Mouse (Mus musculus) WW6 (cell line): ENCODE measurements around the gene Rab5c.
A peak's percentile ranks its signal among the peaks of the same experiment; 100 is the strongest.

Experiments
- DNase-seq: peaks from one replicate; pipeline ENCODE4 v3.0.0-alpha.2; 2013; ENCODE audit warnings: low read depth, low spot score

Gene Rab5c

DNA sequence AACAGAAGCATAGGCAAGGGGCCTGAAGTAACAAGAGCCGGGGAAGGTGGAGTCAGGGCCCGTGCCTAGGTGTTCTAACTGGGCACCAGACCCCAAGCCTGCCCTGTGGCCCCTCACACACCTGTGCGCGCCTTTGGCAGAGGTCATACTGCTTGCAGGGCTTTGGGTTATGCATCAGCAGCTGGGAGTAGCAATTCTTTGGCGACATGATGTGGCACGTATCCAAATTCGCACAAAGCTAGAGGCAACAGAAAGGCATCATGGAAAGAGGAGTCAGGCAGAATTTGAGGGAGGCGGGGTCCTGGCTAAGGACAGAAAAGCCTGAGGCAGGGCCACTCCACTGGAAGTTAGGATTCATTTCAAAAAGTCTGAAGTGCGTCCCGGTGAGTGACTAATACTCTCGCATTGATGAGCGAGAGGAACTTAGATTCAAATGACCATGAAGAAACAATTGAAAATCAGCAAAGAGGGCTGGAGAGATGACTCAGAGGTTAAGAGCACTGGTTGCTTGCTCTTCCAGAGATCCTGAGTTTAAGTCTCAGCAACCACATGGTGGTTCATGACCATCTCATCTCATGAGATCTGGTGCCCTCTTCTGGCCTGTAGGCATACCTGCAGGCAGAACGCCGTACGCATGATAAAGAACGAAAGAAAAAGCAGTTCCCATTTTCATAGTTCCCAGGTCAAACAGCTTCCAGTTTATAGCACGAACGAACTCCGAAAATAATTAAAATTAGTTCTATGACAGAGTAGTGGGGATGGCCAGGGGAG is 35.7 kb downstream of the Rab5c start:
- no peak for DNase-seq

DNA sequence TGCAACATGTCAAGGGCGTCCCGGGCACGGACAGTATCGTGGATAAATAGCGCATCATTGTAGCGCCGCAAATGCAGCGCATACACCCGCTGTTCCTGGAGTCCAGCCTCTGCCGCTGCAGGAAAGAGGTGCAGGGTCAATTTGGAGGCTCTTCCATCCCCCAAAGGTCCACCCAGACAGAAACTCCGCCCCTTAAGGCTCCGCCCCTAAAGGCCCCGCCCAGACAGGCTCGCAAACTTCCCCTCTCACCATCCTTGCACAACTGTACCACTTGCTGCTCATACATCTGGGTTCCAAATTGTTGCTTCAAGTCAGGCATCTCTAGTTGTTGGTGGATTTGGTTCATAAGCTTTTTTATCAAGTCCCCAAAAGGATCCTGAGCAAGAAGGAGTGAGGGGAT is 36.7 kb downstream of the Rab5c start:
- DNase-seq: no peak

DNA sequence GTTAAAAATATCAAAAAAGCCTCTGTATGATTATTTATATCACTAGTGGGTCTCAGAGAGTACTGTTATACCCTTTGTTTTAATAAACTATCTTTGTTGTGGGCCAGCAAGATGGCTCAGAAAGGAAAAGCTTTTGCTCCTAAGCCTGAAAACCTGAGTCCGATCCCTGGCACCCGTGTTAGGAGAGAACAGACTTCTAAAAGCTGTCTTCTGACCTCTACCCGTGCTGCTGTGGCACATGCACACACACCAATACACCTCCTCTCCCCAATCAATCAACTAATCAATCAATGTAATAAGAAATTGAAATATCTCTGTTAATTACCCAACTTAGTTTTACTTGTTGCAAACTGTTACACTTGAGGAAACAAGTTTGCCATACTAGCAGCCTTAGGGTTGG is 37.3 kb downstream of the Rab5c start:
- DNase-seq: no peak

DNA sequence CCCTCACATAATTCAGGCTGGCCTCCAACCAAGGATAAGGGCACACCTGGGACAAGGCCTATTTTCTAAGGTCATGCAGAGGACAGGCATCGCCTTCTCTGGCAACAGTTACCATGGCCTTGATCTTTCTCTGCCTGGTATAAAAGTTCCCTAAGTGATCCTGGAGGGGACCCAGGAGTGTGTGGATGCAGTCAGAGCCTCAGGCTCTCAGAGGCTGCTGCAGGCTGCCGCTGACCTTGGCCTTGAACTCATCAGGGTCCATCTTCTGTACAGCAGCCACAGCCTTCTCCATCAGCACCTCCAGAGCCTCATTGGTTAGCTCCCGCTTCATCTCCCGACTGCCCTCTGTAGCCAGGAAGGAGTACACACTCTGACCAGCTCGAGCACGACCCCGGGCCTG is 40.1 kb downstream of the Rab5c start:
- no peak for DNase-seq

DNA sequence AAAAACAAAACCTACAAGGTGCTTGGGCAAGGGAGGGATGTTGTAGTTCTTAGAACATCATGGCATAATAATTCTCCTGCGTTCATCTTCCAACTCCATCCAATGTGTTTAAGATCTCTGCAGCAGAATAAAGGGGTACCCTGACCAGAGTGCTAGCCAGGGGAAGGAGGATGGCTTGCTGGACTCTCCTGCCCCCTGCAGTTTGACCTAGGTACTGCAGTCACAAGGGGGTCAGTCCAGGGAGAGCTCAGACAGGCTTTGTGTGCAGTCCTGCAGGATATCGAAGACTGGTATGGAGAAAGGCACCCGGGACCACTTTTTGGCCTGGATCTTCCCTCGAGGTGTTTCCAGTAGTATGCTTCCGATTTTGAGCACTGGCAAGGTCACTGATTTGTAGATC is 43.1 kb downstream of the Rab5c start:
- DNase-seq: no peak

DNA sequence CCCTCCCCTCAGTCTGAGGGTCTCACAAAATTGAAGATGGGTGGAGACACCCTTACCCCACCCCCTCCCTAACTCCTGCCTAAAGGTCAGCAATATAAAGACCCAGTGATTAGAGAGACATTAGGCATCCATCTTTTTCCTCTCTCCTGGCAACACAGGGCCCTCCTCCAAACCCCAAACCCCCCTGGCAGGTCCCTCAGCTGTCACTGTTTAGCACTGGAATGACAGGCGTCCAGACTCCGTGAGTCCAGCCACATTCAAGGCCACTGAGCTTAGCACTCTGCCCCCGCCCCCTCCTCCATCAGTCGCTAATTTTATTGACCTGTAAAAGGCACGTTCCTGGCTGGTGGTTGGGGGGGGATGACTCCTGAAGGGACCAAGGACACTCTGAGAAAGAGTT is 44.9 kb downstream of the Rab5c start:
- no peak for DNase-seq

DNA sequence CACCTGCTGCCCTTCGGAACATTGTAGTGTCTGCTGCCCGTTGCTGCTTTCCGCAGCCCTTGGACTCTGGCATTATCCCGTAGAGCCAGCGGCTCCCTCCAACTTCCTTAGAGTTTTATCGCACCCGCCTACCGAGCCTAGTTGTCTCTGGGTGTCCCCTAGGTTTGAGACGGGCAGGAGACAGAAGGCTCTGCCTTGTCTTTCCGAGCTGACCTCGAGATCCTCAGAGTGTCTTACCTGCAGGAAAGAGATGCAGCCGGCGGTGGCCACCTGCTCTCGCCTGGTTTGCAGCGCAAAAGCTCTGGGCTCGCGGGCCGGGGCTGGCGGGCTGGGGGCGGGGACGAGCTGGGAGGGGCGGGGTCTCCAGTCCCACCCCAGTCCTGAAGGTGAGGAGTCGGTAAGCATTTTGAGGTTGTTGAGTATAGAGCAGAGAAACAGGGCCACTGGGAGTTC is 45.8 kb downstream of the Rab5c start, which contains the start of gene Zfp385c:
TSS of gene Zfp385c (minus strand) at position 292 of the 453 bp plus-strand sequence.
- no peak for DNase-seq

DNA sequence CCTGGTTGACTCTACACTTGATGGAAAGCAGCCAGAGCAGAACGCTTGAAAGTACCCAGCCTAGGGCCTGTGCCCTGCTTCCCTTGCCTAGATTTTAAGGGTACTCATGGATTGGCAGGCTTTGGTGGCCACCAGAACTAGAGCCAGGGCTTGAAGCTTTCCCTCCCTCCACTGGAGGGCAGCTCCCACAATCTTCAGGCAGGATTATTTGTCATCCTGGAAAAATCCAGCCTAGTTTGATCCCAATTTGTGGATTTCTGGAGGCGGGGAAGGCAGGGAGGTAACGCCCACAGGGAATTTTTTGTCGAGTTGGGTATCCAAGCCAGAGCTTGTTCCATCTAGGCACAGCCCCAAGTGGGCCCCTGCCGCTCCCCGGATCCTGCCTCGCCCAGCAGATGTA is 47.6 kb downstream of the Rab5c start:
- no peak for DNase-seq

DNA sequence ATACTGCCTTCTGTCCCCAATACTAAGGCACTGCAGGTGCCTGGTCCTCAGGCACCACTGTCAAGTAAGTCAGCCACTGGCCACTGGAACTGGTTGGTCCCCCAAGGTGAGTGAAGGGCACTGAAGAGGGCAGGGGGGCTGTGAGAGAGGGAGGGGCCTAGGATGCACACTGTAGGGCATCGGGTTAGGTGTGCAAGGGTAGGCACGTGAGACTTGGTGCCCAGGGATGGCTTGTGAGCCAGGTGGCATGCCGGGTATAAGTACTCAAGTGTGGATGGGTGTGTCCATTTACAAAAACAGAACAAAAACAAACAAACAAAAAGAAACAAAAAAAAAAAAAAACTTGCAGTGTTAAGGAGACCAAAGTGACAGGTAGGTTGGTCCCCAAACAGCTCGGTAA is 49.6 kb downstream of the Rab5c start:
- DNase-seq: no peak

DNA sequence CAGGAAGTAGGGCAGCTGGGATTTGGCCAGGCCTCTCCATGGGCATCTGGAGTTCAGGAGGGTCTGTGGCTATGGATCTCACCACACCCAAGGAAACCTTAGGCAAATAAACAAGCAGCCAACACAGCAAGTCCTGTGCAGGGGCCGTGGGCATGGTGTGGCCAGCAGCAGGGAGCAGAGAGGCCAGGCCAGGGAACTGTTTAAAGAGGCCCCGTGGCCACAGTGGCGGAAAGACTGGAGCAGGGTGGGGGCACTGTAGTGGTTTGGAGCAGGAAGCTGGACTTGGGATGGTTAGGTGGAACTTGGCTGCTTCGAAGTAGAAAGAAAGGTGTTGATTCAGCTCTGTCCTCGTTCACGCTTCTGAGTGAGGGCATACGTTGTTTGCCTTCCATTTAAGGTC is 50.8 kb downstream of the Rab5c start:
- no peak for DNase-seq

DNA sequence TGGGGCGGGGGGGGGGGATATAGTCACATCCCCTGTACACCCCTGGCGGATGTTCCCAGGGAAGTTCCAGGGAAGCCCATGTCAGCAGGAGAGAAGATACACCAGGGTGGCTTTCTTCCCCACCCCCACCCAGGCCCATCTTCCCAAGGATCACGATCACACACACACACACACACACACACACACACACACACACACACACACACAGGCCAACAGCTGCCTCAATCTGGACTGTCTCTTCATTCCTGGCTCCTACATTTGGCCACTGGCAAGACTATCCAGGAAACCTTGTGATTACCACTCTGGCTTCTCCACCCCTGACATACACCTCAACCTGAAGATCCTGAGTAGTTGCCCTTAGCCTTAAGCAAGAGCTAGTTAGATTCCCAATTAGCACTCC is 52.6 kb downstream of the Rab5c start:
- DNase-seq: no peak

DNA sequence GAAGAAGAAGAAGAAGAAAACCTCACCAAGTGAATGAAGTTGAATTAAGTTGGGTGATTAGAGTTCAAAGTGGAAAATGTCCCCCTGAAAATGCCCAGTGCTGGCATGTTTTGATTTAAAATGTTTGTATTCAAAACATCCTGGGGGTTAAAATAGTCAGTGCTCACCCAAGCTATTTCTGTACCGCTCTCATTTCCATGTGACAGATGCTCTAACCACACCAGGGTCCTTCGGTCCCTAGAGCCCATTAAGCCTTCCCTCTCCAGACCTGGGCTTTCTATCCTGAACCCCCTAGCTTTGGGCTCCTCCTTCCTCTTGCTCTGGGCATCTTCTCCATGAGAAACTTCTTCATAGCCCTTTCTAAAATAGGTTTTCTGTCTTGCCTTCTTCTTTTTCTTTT is 53.9 kb downstream of the Rab5c start:
- no peak for DNase-seq

DNA sequence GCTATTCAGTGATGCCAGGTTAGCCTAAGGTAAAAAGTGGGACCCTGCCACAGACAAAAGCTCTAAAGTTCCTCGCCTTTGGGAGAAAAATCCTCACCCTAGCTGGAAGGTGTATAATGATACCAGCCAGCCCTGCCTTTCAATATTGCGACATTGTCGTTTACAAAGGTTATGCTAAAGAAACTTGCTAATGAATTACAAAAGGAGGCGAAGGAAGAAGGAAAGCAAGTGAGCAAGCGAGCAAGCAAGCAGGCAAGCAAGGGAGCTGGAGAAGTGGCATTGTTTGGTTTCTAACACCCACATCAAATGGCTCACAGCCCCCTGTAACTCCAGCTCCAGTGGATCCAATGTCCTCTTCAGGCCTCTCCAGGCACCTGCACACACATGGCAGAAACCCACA is 55.5 kb downstream of the Rab5c start:
- no peak for DNase-seq

DNA sequence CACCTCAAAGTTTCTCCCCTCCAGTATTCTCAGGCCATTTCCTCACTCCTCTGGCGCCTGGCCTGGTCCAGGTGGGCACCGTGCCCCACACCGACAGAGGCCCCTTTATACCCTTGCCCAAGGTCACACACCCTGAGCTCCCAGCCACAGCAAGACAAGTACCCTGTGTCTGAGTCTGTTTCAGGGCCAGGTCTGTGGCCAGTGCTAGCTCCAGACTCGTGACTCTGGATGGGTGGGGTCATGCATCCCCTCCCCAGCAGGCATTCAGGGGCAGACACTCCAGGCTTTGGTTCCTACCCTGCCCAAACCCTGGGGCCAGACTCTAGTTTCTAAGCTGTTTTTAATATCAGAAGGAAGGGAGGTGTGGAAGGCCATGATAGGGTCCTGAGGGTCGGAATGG is 56.2 kb downstream of the Rab5c start:
- DNase-seq: no peak

DNA sequence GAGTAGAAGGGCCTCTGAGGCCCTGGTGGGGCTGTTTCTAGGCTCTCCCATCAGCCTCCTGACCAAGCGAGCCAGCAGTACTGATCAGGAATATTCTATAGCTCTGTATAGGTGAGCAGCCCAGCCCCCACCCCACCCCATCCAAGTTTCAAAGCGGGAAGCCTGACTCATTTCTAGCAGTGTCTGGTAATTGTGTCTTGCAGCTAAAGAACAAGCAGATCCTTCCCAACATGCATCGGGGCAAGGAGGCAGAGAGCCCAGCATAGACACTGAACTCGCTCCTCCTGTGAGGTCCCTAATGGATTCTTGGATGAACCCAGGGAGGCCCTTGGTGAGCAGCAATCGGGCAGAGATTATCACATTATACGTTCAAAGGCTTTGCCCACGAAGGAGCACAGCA is 60.2 kb downstream of the Rab5c start:
- no peak for DNase-seq

DNA sequence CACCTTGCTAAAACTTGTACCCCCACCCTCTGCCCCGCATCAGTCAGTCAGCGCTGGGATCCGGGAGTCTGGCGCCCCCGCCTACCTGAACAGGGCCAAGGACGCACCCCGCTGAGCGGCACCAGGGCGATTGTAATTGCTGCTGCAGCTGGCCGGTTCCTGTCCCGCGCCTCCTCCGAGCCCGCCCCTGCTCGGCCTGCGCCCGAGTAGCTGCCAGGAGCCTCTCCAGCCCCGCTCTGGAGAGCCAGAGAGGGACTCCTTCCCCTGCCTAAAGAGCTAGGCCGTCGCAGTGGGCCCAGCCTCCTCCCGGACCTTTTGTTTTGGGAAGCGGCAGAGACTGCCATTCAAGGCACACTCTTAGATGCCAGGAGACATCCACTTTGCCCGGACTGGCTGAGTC is 64.8 kb downstream of the Rab5c start:
- DNase-seq: peak; percentile 48

DNA sequence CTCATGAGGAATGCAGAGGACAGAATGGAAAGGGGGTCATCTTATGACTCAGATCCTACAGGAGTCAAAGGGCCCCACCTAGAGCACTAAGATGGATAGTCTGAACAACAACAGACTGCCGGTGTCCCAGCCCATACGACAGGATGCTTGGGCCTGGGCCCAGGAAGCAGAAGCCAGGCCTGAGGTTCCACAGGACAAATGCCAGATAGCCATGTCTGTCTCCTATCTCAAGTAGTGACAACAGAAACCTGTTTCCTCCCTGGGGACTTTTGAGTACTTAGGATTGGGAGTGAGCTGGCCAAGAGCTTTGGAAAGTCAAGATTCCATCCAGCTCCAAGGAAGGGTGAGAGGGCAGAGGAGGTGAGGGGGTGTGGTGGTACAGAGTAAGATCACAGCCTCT is 66.1 kb downstream of the Rab5c start:
- no peak for DNase-seq

DNA sequence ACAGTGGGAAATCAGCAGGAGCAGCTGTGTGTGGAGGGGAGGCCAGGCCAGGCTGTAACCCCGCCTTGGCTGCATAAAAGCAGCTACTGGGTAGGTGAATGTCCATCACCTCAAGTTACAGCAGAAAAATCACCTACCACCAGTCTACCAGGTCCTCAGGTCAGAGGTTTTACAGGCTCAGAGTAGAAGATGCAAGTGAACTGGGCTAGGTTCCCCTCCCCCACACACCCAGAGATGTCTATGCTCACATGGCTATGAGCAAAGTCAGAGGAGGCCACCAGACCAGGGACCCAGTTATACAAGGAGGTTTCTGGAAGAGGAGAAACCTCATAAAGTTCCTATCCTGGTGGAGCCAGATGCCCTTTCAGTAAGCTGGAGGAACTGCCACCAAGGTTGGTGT is 67.0 kb downstream of the Rab5c start:
- no peak for DNase-seq
